Mouse (Mus musculus) cortical plate, adult 2 months (tissue): ENCODE data around the gene Acin1. TPM values are rescaled to one million over a fixed set of nuclear protein-coding genes. Genes with fewer than 3 reads are reported as not detected.

Experiments used
- H3K27ac ChIP-seq: fragments of 200-500 bp; 2 replicates; pipeline ENCODE4 v1.5.1; 2012; ENCODE audit warnings: low read length, control low read depth, inconsistent platforms; ENCODE audit not compliant: insufficient read depth
- H3K4me1 ChIP-seq: fragments of 200-500 bp; 2 replicates; pipeline ENCODE4 v1.6.1; 2011; ENCODE audit warnings: low read length; ENCODE audit not compliant: control insufficient read depth, insufficient read depth
- H3K4me3 ChIP-seq: fragments of 200-500 bp; 2 replicates; pipeline ENCODE4 v1.5.1; 2011; ENCODE audit warnings: mild to moderate bottlenecking, low read length, control low read depth; ENCODE audit not compliant: insufficient read depth
- CTCF ChIP-seq: fragments of 200-500 bp; IDR thresholded peaks from 2 replicates; pipeline ENCODE4 v1.5.1; 2011; ENCODE audit warnings: mild to moderate bottlenecking, control low read depth, low read length; ENCODE audit not compliant: insufficient read depth; ENCODE audit errors: extremely low read depth
- POLR2A ChIP-seq: fragments of 200-500 bp; IDR thresholded peaks from 2 replicates; pipeline ENCODE4 v1.6.1; 2011; ENCODE audit warnings: mild to moderate bottlenecking, low read length, control low read depth; ENCODE audit not compliant: insufficient read depth; ENCODE audit errors: extremely low read depth
- polyA plus RNA-seq: library from polyadenylated mRNA; depleted of rRNA; stranded (reverse); fragments of >200 nt; gene quantifications from 2 replicates; pipeline ENCODE4 v1.2.3, GENCODE M21; 2012

The Acin1 gene
- polyA plus RNA-seq, 1 experiment, result 169 TPM

GRCm38 (mm10) chr14:54636954-54637353, 49.8 kb downstream of the Acin1 start:
- Histone ChIP-seq H3K4me3 (no peak overlapping the region), H3K27ac (no peak overlapping the region), H3K4me1 (no peaks in the 10 kb centered on the region)
- TF ChIP-seq POLR2A (no peak), CTCF (peak; percentile 85)

DNA sequence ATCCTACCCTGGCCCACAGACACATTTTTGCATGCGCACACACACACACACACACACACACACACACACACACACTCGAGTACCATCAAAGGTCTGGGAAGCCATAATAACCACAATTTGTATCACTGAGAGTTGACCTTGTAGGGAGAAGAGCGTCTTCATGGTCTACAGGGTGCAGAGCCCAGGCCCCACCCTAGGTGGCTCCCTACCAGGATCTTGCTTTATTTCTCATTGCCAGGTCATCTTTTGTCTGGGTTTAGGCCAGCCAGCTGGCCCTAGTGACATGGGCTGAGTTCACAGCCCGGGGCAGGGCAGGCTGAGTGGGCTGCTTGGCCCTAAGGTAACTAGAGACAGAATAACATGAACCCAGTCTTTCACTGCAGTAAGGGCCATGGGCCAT, 52.5 kb downstream of the Acin1 start:
- Histone ChIP-seq H3K4me3 (no peak overlapping the region), H3K4me1 (no peaks in the 10 kb centered on the region), H3K27ac (no peak overlapping the region)
- no peak for TF ChIP-seq CTCF
- no peak for TF ChIP-seq POLR2A

GRCm38 (mm10) chr14:54632252-54632651, 54.5 kb downstream of the Acin1 start:
- H3K27ac ChIP-seq, result no peak overlapping the region
- H3K4me3 ChIP-seq, result no peak overlapping the region
- no peak for TF ChIP-seq CTCF
- TF ChIP-seq POLR2A, result no peak
- H3K4me1 ChIP-seq, result no peaks in the 10 kb centered on the region

- TF ChIP-seq POLR2A (no peak), CTCF (no peak)
- Histone ChIP-seq H3K4me3 (no peak overlapping the region), H3K4me1 (no peaks in the 10 kb centered on the region), H3K27ac (no peak overlapping the region)
Observed at GRCm38 (mm10) chr14:54631240-54631599, 55.5 kb downstream of the Acin1 start.

DNA sequence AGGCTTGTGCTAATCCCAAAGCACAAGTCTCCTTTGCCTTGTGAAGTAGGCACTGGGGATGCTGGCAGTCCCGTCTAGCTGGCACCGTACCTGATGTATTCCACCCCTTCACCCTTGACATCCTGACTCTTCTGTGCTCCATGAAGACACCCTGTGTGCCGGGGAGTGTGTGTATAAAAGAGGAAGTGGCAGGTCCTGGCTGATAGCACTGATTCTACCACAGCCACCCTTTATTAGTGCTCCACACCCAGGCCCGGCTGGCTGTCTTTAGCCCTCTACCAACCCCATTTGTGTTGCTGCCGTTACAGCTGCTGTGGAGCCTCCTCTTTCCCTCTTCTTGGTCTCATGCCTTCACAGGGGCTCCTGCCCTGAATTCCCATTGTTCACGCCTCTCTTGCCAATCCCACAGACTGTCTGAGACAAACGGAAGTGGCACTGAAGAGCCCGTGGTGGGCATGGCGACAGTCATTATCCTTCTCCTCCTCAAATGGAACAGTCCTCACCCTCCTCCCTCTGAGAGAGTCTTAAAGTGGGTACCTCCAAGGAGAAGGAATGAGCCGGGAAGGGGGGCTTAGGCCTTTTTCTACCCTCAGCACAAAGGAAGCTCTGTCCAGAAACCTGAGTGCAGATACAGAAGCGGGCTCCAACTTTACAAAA, 56.0 kb downstream of the Acin1 start:
- TF ChIP-seq CTCF, result no peak
- no peak for TF ChIP-seq POLR2A
- H3K27ac ChIP-seq, result no peak overlapping the region
- no peak overlapping the region for H3K4me3 ChIP-seq
- no peaks in the 10 kb centered on the region for H3K4me1 ChIP-seq

- TF ChIP-seq POLR2A, result no peak
- TF ChIP-seq CTCF, result no peak
- no peak overlapping the region for H3K4me3 ChIP-seq
- no peaks in the 10 kb centered on the region for H3K4me1 ChIP-seq
- no peak overlapping the region for H3K27ac ChIP-seq
Observed at GRCm38 (mm10) chr14:54629797-54630196, 56.9 kb downstream of the Acin1 start.

GRCm38 (mm10) chr14:54628103-54628502, 58.6 kb downstream of the Acin1 start:
- no peak overlapping the region for H3K27ac ChIP-seq
- no peak for TF ChIP-seq POLR2A
- TF ChIP-seq CTCF, result no peak
- H3K4me3 ChIP-seq, result no peak overlapping the region

DNA sequence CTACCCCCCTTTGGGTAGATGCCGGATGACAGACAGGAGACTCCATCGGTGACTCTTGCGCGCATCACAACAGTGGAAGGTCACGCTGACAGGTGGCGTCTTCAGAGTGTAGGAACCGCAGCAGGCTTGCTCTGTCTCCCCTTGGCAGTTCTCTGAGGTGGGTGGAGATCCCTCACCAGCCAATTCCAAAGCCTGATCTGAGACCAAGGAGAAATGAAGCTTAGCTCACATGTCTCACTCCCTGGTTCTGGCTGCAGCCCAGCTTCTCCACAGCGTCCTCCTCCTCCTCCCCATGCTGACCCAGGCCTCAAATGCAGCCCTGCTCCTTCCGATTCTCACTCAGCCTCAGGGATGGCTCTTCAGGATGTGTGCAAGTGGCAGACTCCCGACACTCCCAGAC, 61.8 kb downstream of the Acin1 start:
- Histone ChIP-seq H3K4me1 (no peaks in the 10 kb centered on the region), H3K27ac (no peak overlapping the region), H3K4me3 (no peak overlapping the region)
- no peak for TF ChIP-seq CTCF
- TF ChIP-seq POLR2A, result no peak

More at GRCm38 (mm10) chr14:54628103-54628502, 58.6 kb downstream of the Acin1 start:
- H3K4me1 ChIP-seq, result no peaks in the 10 kb centered on the region

GRCm38 (mm10) chr14:54623334-54623733, 63.4 kb downstream of the Acin1 start:
- H3K4me1 ChIP-seq, result no peaks in the 10 kb centered on the region
- H3K4me3 ChIP-seq, result no peak overlapping the region

GRCm38 (mm10) chr14:54621133-54621532, 65.6 kb downstream of the Acin1 start, which contains the start of gene Psmb11:
Gene Psmb11, plus strand, starts transcription at chr14:54621433.
- TF ChIP-seq CTCF (no peak), POLR2A (no peak)
- no peak within 1 kb of the TSS for H3K27ac ChIP-seq
- H3K4me1 ChIP-seq, result peaks cover 1% of the 10 kb centered on the region; the same call in 1 of the 2 replicates
- no peak within 1 kb of the TSS for H3K4me3 ChIP-seq

More at GRCm38 (mm10) chr14:54623334-54623733, 63.4 kb downstream of the Acin1 start:
- TF ChIP-seq CTCF (no peak), POLR2A (no peak)
- no peak overlapping the region for H3K27ac ChIP-seq
